Mouse (Mus musculus): ENCODE results near the gene Gimap1.

- TF ChIP-seq CTCF (IDR thresholded peaks at IDR 0.05; ENCODE audit: insufficient read depth, low read depth, low read length) (no peak), POLR2A (IDR thresholded peaks at IDR 0.05; ENCODE audit: insufficient read depth, low read depth, low read length) (no peak)
Measured at GRCm38 (mm10) chr6:48720326-48720725, 18.5 kb upstream of the Gimap1 start.

Measured in olfactory bulb, adult 2 months (tissue).